Mouse (Mus musculus): Measurements from ENCODE around the gene Rsph10b. TPM values are rescaled to one million over a fixed set of nuclear protein-coding genes. Genes with fewer than 3 reads are reported as not detected.

Gene Rsph10b
- polyA plus RNA-seq, 1 experiment, result 11.7 TPM

DNA sequence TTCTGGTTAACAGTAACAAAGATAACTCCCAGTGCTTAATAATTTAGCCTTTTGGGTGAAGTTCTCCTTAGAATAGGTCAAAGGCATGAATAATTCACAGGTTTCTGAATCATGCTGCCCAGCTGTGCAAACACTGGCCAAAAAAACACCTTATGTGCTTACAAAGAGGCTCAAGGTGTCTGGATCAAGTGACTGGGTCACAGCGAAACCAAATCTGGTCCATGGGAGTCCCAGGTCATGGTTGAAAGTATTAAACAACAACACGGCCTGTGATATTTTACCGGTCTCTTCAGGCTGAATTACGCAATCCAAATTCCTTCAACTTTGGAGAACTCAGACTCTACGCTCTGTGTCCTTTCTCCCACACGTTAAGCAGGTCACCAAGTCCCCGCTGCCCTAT is 99.7 kb downstream of the Rsph10b start:
- 92% methylated on average over 7 of the region's 7 CpGs for WGBS
- Histone ChIP-seq H3K4me1 (ENCODE audit: control insufficient read depth, insufficient read depth, low read length) (no peaks in the 10 kb centered on the region), H3K4me3 (replicated peaks; ENCODE audit: insufficient read depth, low read depth, low read length) (no peak overlapping the region), H3K27ac (ENCODE audit: insufficient read depth, low read length) (no peak overlapping the region), H3K27me3 (ENCODE audit: control insufficient read depth, insufficient read depth, low read length) (no peaks in the 10 kb centered on the region)
- DNase-seq, result no peak
- TF ChIP-seq CTCF (IDR thresholded peaks at IDR 0.05; ENCODE audit: borderline replicate concordance, insufficient read depth, low read depth, low read length) (no peak), POLR2A (IDR thresholded peaks at IDR 0.05; ENCODE audit: borderline replicate concordance, insufficient read depth, low read length) (no peak)

DNA sequence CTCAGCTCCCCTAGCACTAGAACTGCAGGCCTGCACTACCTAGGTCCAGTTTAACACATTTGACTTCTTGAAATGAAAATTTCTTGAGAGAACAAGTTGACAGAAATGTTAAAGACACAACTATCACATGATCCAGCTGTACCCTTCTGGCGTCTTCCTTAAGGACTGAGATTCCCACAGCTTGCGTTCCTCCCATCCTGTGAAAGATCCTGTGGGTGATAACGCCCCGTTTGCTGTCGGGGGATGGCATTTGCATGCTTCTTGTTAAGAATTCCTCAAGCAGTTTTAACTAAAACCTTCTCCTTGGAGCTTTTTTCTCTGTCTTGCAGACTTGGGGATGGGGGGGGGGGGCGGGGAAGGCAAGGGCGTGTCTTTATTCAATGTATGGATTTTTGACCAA is 101.7 kb downstream of the Rsph10b start:
- no peak for DNase-seq
- no peaks in the 10 kb centered on the region for H3K27me3 ChIP-seq (ENCODE audit: control insufficient read depth, insufficient read depth, low read length)
- H3K27ac ChIP-seq (ENCODE audit: insufficient read depth, low read length), result no peak overlapping the region
- TF ChIP-seq CTCF (IDR thresholded peaks at IDR 0.05; ENCODE audit: borderline replicate concordance, insufficient read depth, low read depth, low read length) (no peak), POLR2A (IDR thresholded peaks at IDR 0.05; ENCODE audit: borderline replicate concordance, insufficient read depth, low read length) (no peak)
- WGBS, result 90% methylated on average over 7 of the region's 7 CpGs
- H3K4me3 ChIP-seq (replicated peaks; ENCODE audit: insufficient read depth, low read depth, low read length), result no peak overlapping the region
- H3K4me1 ChIP-seq (ENCODE audit: control insufficient read depth, insufficient read depth, low read length), result no peaks in the 10 kb centered on the region

Other genes starting within 250 kb of the Rsph10b start
- gene Usp42, start 200.8 kb upstream of the Rsph10b start, polyA plus RNA-seq (2012; rRNA removed), result 12.9 and 13.9 TPM in 2 replicates
- 40.5 and 40.9 TPM in 2 replicates for gene Eif2ak1, start 115.2 kb upstream of the Rsph10b start, polyA plus RNA-seq (2012; rRNA removed)
- 0.29 and 0.44 TPM in 2 replicates for gene Ankrd61, start 35.4 kb upstream of the Rsph10b start, polyA plus RNA-seq (2012; rRNA removed)
- gene Aimp2, start 23.2 kb upstream of the Rsph10b start, polyA plus RNA-seq (2012; rRNA removed), result 50.2 and 55.4 TPM in 2 replicates
- gene Pms2, start 23.1 kb upstream of the Rsph10b start, polyA plus RNA-seq (2012; rRNA removed), result 17.2 and 18.5 TPM in 2 replicates
- gene Gm42421, start 4.9 kb upstream of the Rsph10b start, polyA plus RNA-seq (2012; rRNA removed), result 3.3 and 3.4 TPM in 2 replicates
- gene Ccz1, start 81.8 kb downstream of the Rsph10b start, polyA plus RNA-seq (2012; rRNA removed), result 42.6 and 45.6 TPM in 2 replicates
- not detected in 2 replicates for gene Ocm, start 93.6 kb downstream of the Rsph10b start, polyA plus RNA-seq (2012; rRNA removed)
- gene Lmtk2, start 167.4 kb downstream of the Rsph10b start, polyA plus RNA-seq (2012; rRNA removed), result 37.9 and 38.8 TPM in 2 replicates

Data from cerebellum, adult 2 months (tissue).